Mouse (Mus musculus) neural tube, embryonic 11.5 days (tissue): Measurements from ENCODE around the gene Mllt6. TPM values are rescaled to one million over a fixed set of nuclear protein-coding genes. Genes with fewer than 3 reads are reported as not detected.
A peak's percentile ranks its signal among the peaks of the same experiment; 100 is the strongest.

Experiments used
- ATAC-seq: fragments of 200-750 bp; cut with Nextera tagmentation; 2 replicates; pipeline ENCODE4 v1.8.0; 2017; ENCODE audit warnings: moderate number of reproducible peaks, mild to moderate bottlenecking, moderate TSS enrichment, moderate library complexity; ENCODE audit not compliant: insufficient read depth, low FRiP score, low TSS enrichment
- DNase-seq: peaks from one replicate; pipeline ENCODE4 v3.0.0-alpha.2; 2015; ENCODE audit warnings: low spot score
- H3K27ac ChIP-seq: fragments of 300-500 bp; sonication (generic); 2 replicates; pipeline ENCODE4 v1.5.1; 2014; ENCODE audit warnings: low read depth, mild to moderate bottlenecking, low read length
- H3K27me3 ChIP-seq: fragments of 300-500 bp; sonication (generic); 2 replicates; pipeline ENCODE4 v1.6.1; 2014; ENCODE audit warnings: mild to moderate bottlenecking, low read length, mixed read lengths; ENCODE audit not compliant: control insufficient read depth, insufficient read depth
- H3K36me3 ChIP-seq: fragments of 300-500 bp; sonication (generic); 2 replicates; pipeline ENCODE4 v1.6.1; 2014; ENCODE audit warnings: mild to moderate bottlenecking, low read length, moderate library complexity, mixed read lengths; ENCODE audit not compliant: control insufficient read depth, insufficient read depth
- H3K4me1 ChIP-seq: fragments of 300-500 bp; sonication (generic); 2 replicates; pipeline ENCODE4 v1.6.1; 2014; ENCODE audit warnings: low read length, mixed read lengths; ENCODE audit not compliant: control insufficient read depth, insufficient read depth
- H3K4me2 ChIP-seq: fragments of 300-500 bp; sonication (generic); 2 replicates; pipeline ENCODE4 v1.6.1; 2014; ENCODE audit warnings: low read depth, mild to moderate bottlenecking, moderate library complexity
- H3K4me3 ChIP-seq: fragments of 300-500 bp; sonication (generic); 2 replicates; pipeline ENCODE4 v1.5.1; 2014; ENCODE audit warnings: low read depth, low read length
- H3K9ac ChIP-seq: fragments of 300-500 bp; sonication (generic); 2 replicates; pipeline ENCODE4 v1.6.1; 2014; ENCODE audit warnings: mild to moderate bottlenecking, low read length
- H3K9me3 ChIP-seq: fragments of 300-500 bp; sonication (generic); 2 replicates; pipeline ENCODE4 v1.6.1; 2016; ENCODE audit warnings: low read length; ENCODE audit not compliant: control insufficient read depth
- WGBS: fragments of 180-500 bp; shearing (Covaris S2); extraction: QIAGEN DNeasy Blood & Tissue Kit; methylation state at CpG from one replicate; pipeline ENCODE4 v1.1.7; 2014; 5-methylcytosine and 5-hydroxymethylcytosine counted together
- polyA plus RNA-seq: library from polyadenylated mRNA; unstranded; fragments of >200 nt; fragmentation: Nextera tagmentation; extraction: Ambion mirVana; gene quantifications from 2 replicates; pipeline ENCODE4 v1.2.1, GENCODE M21; 2014

Gene Mllt6
- polyA plus RNA-seq, 1 experiment from 2014 or later = 4.5 TPM

DNA sequence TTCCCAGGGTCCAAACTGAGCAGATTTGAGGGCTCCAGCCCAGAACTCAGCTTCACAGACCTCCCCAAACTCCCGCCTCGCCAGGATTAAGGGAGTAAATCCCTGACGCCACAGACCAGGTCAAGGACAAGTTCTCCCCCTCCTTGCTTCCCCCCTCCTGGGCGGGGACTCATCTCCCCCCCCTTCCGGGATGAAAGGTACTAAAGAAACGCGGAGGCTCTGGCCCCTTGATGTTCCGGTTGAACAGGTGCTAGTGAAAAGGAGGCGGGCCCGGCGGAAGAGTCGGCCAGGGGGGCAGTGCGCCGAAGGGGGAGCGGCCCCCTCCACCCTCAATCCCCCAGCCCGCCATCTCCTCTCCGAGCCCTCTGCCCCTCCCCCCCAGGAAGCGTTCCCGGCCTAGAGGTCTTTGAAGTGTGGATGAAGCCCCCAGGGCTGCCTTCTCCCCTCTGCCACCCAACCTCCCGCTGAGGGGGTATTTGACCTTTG is 1.5 kb upstream of the Mllt6 start:
- 0% methylated on average over 20 of the region's 20 CpGs for WGBS

DNA sequence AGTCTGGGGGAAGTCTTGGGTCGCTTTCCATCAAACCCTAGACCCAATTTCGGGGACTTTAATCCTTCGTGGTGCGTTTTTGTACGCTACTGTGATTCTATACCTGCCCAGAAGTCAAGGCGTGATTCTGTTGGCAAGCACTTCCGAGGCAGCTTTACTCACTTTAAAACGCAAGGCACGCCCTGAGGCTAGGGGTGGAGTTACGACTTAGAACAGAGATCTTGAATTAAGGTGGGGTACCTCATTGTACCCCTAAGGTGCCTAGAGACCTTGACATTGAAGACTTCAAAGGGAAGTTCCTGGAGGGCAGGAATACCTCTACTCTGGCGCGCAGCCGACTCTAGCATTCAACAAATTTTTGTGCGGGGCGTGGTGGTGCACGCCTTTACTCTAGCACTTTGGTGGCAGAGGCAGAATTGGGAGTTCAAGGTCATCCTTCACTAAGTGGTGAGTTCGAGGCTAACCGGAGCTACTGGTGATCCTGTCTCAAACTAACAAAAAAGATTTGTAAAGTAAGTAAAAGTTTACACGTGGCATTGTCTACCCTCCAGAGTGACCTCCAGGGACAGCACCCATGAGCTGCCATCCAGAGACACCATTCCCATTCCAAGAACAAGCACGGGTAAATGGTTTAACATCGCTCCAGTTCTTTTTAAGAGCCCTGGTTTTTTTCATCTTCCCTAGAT is 864 bp upstream of the Mllt6 start:
- peak overlapping the region; percentile 94 for H3K4me3 ChIP-seq
- H3K9ac ChIP-seq = no peak overlapping the region; the same call in 1 of the 2 replicates
- no peak overlapping the region for H3K27ac ChIP-seq
- H3K27me3 ChIP-seq = peaks cover 23% of the 10 kb centered on the region
- peaks cover 3% of the 10 kb centered on the region for H3K36me3 ChIP-seq
- no peaks in the 10 kb centered on the region for H3K9me3 ChIP-seq
- no peak for ATAC-seq
- H3K4me1 ChIP-seq = peaks cover 24% of the 10 kb centered on the region
- H3K4me2 ChIP-seq = peak overlapping the region; percentile 84
- 1% methylated on average over 21 of the region's 21 CpGs for WGBS
- no peak for DNase-seq

More for the DNA sequence above, 1.5 kb upstream of the Mllt6 start:
- no peaks in the 10 kb centered on the region; the same call in 1 of the 2 replicates for H3K36me3 ChIP-seq
- DNase-seq = peak; percentile 19
- no peak for ATAC-seq
- 0 out of 2 replicates have a peak overlapping the region, but pooled peaks have one; percentile 23 for H3K9ac ChIP-seq
- peaks cover 23% of the 10 kb centered on the region for H3K27me3 ChIP-seq
- H3K9me3 ChIP-seq = no peaks in the 10 kb centered on the region
- peak overlapping the region; percentile 94 for H3K4me3 ChIP-seq
- no peak overlapping the region for H3K27ac ChIP-seq
- H3K4me1 ChIP-seq = peaks cover 24% of the 10 kb centered on the region
- peak overlapping the region; percentile 41 for H3K4me2 ChIP-seq

DNA sequence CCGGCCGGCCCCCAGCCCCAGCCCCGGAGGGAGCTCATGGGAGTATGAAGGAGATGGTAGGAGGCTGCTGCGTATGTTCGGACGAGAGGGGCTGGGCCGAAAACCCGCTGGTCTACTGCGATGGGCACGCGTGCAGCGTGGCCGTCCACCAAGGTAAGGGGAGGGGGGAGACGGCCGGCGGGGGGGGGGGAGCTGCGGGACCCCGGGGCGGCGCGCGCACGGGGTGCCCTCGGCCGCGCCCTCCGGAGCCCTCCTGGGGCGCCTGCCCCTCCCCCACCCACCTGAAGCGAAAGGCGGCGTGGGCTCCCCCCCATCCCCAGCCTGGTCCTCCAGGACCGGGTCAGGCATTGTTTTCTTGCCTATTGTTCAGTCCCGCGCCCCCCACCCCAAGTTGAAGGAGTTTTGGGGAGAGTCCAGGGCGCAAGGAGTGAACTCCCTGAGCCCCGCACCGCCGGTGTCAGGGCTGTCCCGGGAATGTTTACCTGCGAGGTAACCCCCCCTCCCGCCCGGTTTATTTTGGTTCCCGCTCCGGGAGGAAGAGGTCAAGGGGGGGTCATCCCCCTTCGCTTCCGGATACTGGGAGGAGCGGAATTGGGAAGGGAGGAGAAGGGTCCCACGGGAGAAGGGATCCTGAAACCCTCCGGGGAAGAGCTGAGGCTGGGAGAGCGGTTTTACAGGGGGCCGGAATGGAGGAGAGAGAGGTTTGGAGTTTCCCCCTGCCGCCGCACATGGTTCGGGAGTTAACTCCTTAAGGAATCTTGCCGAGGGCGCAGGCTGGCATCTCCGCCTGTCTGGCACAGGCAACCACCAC is 519 bp downstream of the Mllt6 start:
- H3K36me3 ChIP-seq = peaks cover 3% of the 10 kb centered on the region
- WGBS = under 1% methylated on average over 33 of the region's 57 CpGs
- peak overlapping the region; percentile 94 for H3K4me3 ChIP-seq
- H3K27me3 ChIP-seq = peaks cover 23% of the 10 kb centered on the region
- H3K4me1 ChIP-seq = peaks cover 24% of the 10 kb centered on the region
- H3K4me2 ChIP-seq = peak overlapping the region; percentile 84
- peak overlapping the region; percentile 88 for H3K9ac ChIP-seq
- H3K27ac ChIP-seq = peak overlapping the region; percentile 80
- no peaks in the 10 kb centered on the region for H3K9me3 ChIP-seq
- no peak for ATAC-seq
- peak; percentile 58 for DNase-seq

DNA sequence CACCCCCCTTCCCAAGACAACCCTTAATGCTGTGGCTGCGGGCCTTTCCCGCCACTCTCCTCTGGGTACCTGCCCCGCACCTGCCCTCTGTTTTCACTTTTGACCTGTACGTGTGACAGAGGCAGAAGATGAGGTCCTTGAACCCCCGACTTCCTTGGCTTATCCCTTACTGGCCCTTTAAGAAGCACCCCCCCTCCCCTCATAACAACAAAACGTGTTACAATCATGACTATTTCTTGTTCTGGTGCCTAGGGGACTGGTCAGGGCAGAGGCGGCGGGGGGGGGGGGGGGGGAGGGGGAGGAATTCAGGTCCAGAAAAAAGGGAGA is 1.1 kb downstream of the Mllt6 start:
- Histone ChIP-seq H3K27ac (no peak overlapping the region), H3K9me3 (no peaks in the 10 kb centered on the region), H3K36me3 (peaks cover 3% of the 10 kb centered on the region), H3K27me3 (peaks cover 23% of the 10 kb centered on the region), H3K9ac (peak overlapping the region; percentile 88), H3K4me1 (peaks cover 24% of the 10 kb centered on the region), H3K4me2 (peak overlapping the region; percentile 84), H3K4me3 (peak overlapping the region; percentile 94)
- WGBS = 0% methylated on average over 6 of the region's 8 CpGs
- ATAC-seq (no peak), DNase-seq (no peak)

DNA sequence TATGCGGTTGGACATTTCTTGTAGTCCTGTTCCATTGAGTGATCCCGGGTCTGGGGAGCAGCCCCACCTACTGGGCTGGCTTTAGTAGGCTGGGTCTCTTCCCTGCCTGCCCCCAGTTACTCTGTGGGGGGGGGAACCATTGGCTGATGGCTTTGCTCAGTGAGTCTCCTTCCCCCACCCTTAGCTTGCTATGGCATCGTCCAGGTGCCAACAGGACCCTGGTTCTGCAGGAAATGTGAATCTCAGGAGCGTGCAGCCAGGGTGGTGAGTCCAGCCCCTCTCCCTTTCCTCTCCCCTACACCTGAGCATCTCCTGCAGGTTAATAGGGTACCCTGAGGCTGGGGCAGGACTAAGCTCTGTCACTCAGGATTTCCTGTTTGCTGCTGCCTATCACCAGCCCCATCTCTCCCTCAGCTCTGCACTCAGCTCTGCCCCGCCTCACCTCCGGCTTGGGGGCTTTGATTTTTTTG is 1.6 kb downstream of the Mllt6 start:
- no peak overlapping the region for H3K27ac ChIP-seq
- H3K4me2 ChIP-seq = peak overlapping the region; percentile 84
- DNase-seq = no peak
- 39% methylated on average over 6 of the region's 6 CpGs for WGBS
- no peak for ATAC-seq
- H3K9me3 ChIP-seq = no peaks in the 10 kb centered on the region
- H3K36me3 ChIP-seq = peaks cover 3% of the 10 kb centered on the region
- no peak overlapping the region for H3K9ac ChIP-seq
- peaks cover 20% of the 10 kb centered on the region for H3K4me1 ChIP-seq
- H3K27me3 ChIP-seq = peaks cover 23% of the 10 kb centered on the region
- peak overlapping the region; percentile 94 for H3K4me3 ChIP-seq

DNA sequence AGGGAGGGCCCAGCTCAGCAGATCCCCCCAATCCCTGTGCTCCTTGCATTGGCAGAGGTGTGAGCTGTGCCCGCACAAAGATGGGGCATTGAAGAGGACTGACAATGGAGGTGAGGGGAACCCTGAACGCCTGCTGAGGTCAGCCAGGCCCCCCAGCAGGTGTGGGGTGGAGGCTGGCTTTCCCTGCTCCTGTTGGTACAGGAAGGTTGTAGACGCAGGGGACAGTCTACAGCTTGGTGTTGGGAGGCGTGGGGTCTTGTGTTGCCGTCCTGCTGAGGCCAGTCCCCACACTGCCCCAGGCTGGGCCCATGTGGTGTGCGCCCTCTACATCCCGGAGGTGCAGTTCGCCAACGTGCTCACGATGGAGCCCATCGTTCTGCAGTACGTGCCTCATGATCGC is 2.2 kb downstream of the Mllt6 start:
- H3K9ac ChIP-seq = no peak overlapping the region
- H3K27me3 ChIP-seq = peaks cover 22% of the 10 kb centered on the region
- H3K4me1 ChIP-seq = peaks cover 20% of the 10 kb centered on the region
- H3K4me3 ChIP-seq = no peak overlapping the region
- peaks cover 3% of the 10 kb centered on the region for H3K36me3 ChIP-seq
- 91% methylated on average over 13 of the region's 13 CpGs for WGBS
- H3K27ac ChIP-seq = no peak overlapping the region
- no peaks in the 10 kb centered on the region for H3K9me3 ChIP-seq
- ATAC-seq (no peak), DNase-seq (no peak)
- no peak overlapping the region for H3K4me2 ChIP-seq

DNA sequence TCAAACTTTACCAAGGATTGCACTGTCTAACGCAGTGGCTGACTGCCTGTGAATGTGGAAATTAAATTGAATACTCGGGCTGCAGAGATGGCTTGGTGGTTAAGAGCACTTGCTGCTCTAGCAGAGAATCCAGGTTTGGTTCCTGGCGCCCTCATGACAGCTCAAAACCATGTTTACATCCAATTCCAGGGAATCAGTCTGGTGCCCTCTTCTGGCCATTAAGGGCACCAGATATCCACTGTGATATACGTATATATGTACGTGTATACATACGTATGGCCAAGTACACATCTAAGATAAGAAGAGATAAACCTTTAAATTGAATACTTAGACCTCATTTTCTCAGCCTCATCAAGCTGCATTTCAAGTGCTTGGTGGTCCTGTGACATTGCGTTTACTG is 3.0 kb downstream of the Mllt6 start:
- H3K36me3 ChIP-seq = peaks cover 7% of the 10 kb centered on the region
- H3K27ac ChIP-seq = no peak overlapping the region
- WGBS = 95% methylated on average over 7 of the region's 7 CpGs
- H3K4me1 ChIP-seq = peaks cover 14% of the 10 kb centered on the region
- no peaks in the 10 kb centered on the region for H3K9me3 ChIP-seq
- H3K4me2 ChIP-seq = no peak overlapping the region
- DNase-seq = no peak
- no peak overlapping the region for H3K4me3 ChIP-seq
- no peak overlapping the region for H3K9ac ChIP-seq
- ATAC-seq = no peak
- H3K27me3 ChIP-seq = peaks cover 14% of the 10 kb centered on the region

DNA sequence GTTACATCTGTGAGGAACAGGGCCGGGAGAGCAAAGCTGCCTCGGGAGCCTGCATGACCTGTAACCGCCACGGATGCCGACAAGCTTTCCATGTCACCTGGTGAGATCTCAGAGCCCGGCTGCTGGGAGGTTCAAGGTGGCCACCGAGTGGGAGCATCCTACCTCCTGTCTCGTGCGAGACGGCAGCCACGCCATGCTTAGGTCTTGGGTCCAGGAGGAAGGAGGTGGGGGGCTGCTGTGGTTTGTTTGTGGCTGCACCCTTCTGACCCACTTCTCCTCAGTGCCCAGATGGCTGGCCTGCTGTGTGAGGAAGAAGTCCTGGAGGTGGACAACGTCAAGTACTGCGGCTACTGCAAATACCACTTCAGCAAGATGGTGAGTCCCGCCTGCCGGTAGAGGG is 3.6 kb downstream of the Mllt6 start:
- Histone ChIP-seq H3K9ac (no peak overlapping the region), H3K27me3 (peaks cover 8% of the 10 kb centered on the region), H3K27ac (no peak overlapping the region), H3K4me3 (no peak overlapping the region), H3K36me3 (peaks cover 8% of the 10 kb centered on the region), H3K4me1 (peaks cover 10% of the 10 kb centered on the region), H3K9me3 (no peaks in the 10 kb centered on the region), H3K4me2 (no peak overlapping the region)
- ATAC-seq (no peak), DNase-seq (no peak)
- WGBS = 93% methylated on average over 15 of the region's 15 CpGs
